Mouse (Mus musculus) cerebellum, postnatal 36 days (tissue): ENCODE measurements at regions not wholly inside any gene's neighbourhood (a gene's known extent, or its start where the extent isn't known, plus 50 kb on each side); places are given as distances from the start of the nearest gene placed in this dataset.

Source experiments
- DNase-seq, 2 experiments: peaks; one replicate each; pipeline ENCODE4 v3.0.0; 2021 to 2022; ENCODE audit warnings: mixed read lengths in 2 of 2

GRCm38 (mm10) chr3:35323450-35324077, 430.3 kb upstream of the Atp11b start:
- peak; percentile 17 to 22 for DNase-seq

- DNase-seq = no peak
Observed at GRCm38 (mm10) chr3:35324186-35324585, 429.7 kb upstream of the Atp11b start.

GRCm38 (mm10) chr3:35332534-35333272, 421.2 kb upstream of the Atp11b start:
- DNase-seq = no peak

- no peak for DNase-seq
Observed at GRCm38 (mm10) chr3:35334017-35334416, 419.9 kb upstream of the Atp11b start.

- no peak for DNase-seq
Observed at GRCm38 (mm10) chr3:35334546-35334945, 419.4 kb upstream of the Atp11b start.

GRCm38 (mm10) chr3:35335837-35336236, 418.1 kb upstream of the Atp11b start:
- no peak for DNase-seq

- DNase-seq = no peak
Observed at GRCm38 (mm10) chr3:35340525-35340924, 413.4 kb upstream of the Atp11b start.

- DNase-seq = peak; percentile 11 to 12
Observed at GRCm38 (mm10) chr3:35340935-35341800, 412.7 kb upstream of the Atp11b start.

- no peak for DNase-seq
Observed at GRCm38 (mm10) chr3:35341840-35342239, 412.1 kb upstream of the Atp11b start.

GRCm38 (mm10) chr3:35342584-35342983, 411.3 kb upstream of the Atp11b start:
- no peak for DNase-seq

- no peak for DNase-seq
Observed at GRCm38 (mm10) chr3:35343936-35344335, 410.0 kb upstream of the Atp11b start.

- DNase-seq = no peak
Observed at GRCm38 (mm10) chr3:35349114-35349513, 404.8 kb upstream of the Atp11b start.

GRCm38 (mm10) chr3:35353442-35353841, 400.5 kb upstream of the Atp11b start:
- no peak for DNase-seq

- DNase-seq = no peak
Observed at GRCm38 (mm10) chr3:35353920-35354319, 400.0 kb upstream of the Atp11b start.

- no peak for DNase-seq
Observed at GRCm38 (mm10) chr3:35354356-35354755, 399.6 kb upstream of the Atp11b start.

GRCm38 (mm10) chr3:35357111-35357510, 396.8 kb upstream of the Atp11b start:
- DNase-seq = no peak

- no peak for DNase-seq
Observed at GRCm38 (mm10) chr3:35358541-35358940, 395.4 kb upstream of the Atp11b start.

- no peak for DNase-seq
Observed at GRCm38 (mm10) chr3:35359288-35359687, 394.6 kb upstream of the Atp11b start.

GRCm38 (mm10) chr3:35360515-35360914, 393.4 kb upstream of the Atp11b start:
- no peak for DNase-seq

GRCm38 (mm10) chr3:35361086-35361485, 392.8 kb upstream of the Atp11b start:
- DNase-seq = no peak

GRCm38 (mm10) chr3:35365431-35365830, 388.5 kb upstream of the Atp11b start:
- no peak for DNase-seq

GRCm38 (mm10) chr3:35372276-35372675, 381.6 kb upstream of the Atp11b start:
- no peak for DNase-seq

- DNase-seq = no peak
Observed at GRCm38 (mm10) chr3:35387386-35387785, 366.5 kb upstream of the Atp11b start.

- DNase-seq = no peak
Observed at GRCm38 (mm10) chr3:35392657-35393056, 361.2 kb upstream of the Atp11b start.
